Mouse (Mus musculus): ENCODE measurements at regions not wholly inside any gene's neighbourhood (a gene's known extent, or its start where the extent isn't known, plus 50 kb on each side); places are given as distances from the start of the nearest gene placed in this dataset.

- TF ChIP-seq EP300 (IDR thresholded peaks at IDR 0.05; ENCODE audit: low read depth) (no peak), CTCF (IDR thresholded peaks at IDR 0.05; ENCODE audit: low read depth) (no peak)
- Histone ChIP-seq H3K27ac (ENCODE audit: low read depth) (no peak overlapping the region), H3K9me3 (replicated peaks; ENCODE audit: control insufficient read depth, low read length) (peaks cover 5% of the 10 kb centered on the region), H3K4me1 (ENCODE audit: control insufficient read depth, insufficient read depth) (no peaks in the 10 kb centered on the region), H3K36me3 (replicated peaks; ENCODE audit: control insufficient read depth, insufficient read depth, low read length) (no peaks in the 10 kb centered on the region), H3K27me3 (ENCODE audit: control insufficient read depth, insufficient read depth, low read length) (no peaks in the 10 kb centered on the region), H3K4me3 (ENCODE audit: low read depth, low read length) (no peak overlapping the region), H3K4me2 (ENCODE audit: low read depth, low read length) (no peak overlapping the region), H3K9ac (replicated peaks; ENCODE audit: low read depth, low read length) (no peak overlapping the region)
- no peak for DNase-seq (ENCODE audit: low spot score)
- no peak for ATAC-seq (ENCODE audit: insufficient read depth, low read depth)
- WGBS, result 79% methylated on average over 12 of the region's 12 CpGs
Measured at GRCm38 (mm10) chr1:121798502-121798901, 230.7 kb upstream of the Ddx18 start.

GRCm38 (mm10) chr1:121795024-121795786, 227.4 kb upstream of the Ddx18 start:
- WGBS, result 69% methylated on average over 11 of the region's 11 CpGs
- no peak for DNase-seq (ENCODE audit: low spot score)
- Histone ChIP-seq H3K27me3 (ENCODE audit: control insufficient read depth, insufficient read depth, low read length) (no peaks in the 10 kb centered on the region), H3K4me2 (ENCODE audit: low read depth, low read length) (no peak overlapping the region), H3K9ac (replicated peaks; ENCODE audit: low read depth, low read length) (no peak overlapping the region), H3K4me1 (ENCODE audit: control insufficient read depth, insufficient read depth) (no peaks in the 10 kb centered on the region), H3K9me3 (replicated peaks; ENCODE audit: control insufficient read depth, low read length) (peaks cover 8% of the 10 kb centered on the region), H3K27ac (ENCODE audit: low read depth) (no peak overlapping the region), H3K4me3 (ENCODE audit: low read depth, low read length) (no peak overlapping the region), H3K36me3 (replicated peaks; ENCODE audit: control insufficient read depth, insufficient read depth, low read length) (no peaks in the 10 kb centered on the region)
- ATAC-seq (ENCODE audit: insufficient read depth, low read depth), result no peak
- no peak for TF ChIP-seq EP300 (IDR thresholded peaks at IDR 0.05; ENCODE audit: low read depth)
- no peak for TF ChIP-seq CTCF (IDR thresholded peaks at IDR 0.05; ENCODE audit: low read depth)

- no peak overlapping the region for H3K27ac ChIP-seq (ENCODE audit: low read depth)
- 44% methylated on average over 3 of the region's 3 CpGs for WGBS
- ATAC-seq (ENCODE audit: insufficient read depth, low read depth) (no peak), DNase-seq (ENCODE audit: low spot score) (no peak)
- no peaks in the 10 kb centered on the region for H3K4me1 ChIP-seq (ENCODE audit: control insufficient read depth, insufficient read depth)
- no peak for TF ChIP-seq CTCF (IDR thresholded peaks at IDR 0.05; ENCODE audit: low read depth)
- TF ChIP-seq EP300 (IDR thresholded peaks at IDR 0.05; ENCODE audit: low read depth), result no peak
- H3K9ac ChIP-seq (replicated peaks; ENCODE audit: low read depth, low read length), result no peak overlapping the region
- no peaks in the 10 kb centered on the region for H3K36me3 ChIP-seq (replicated peaks; ENCODE audit: control insufficient read depth, insufficient read depth, low read length)
- H3K4me3 ChIP-seq (ENCODE audit: low read depth, low read length), result no peak overlapping the region
- no peaks in the 10 kb centered on the region for H3K27me3 ChIP-seq (ENCODE audit: control insufficient read depth, insufficient read depth, low read length)
- H3K4me2 ChIP-seq (ENCODE audit: low read depth, low read length), result no peak overlapping the region
- H3K9me3 ChIP-seq (replicated peaks; ENCODE audit: control insufficient read depth, low read length), result no peaks in the 10 kb centered on the region
Measured at GRCm38 (mm10) chr1:121785631-121786030, 217.8 kb upstream of the Ddx18 start.

DNA sequence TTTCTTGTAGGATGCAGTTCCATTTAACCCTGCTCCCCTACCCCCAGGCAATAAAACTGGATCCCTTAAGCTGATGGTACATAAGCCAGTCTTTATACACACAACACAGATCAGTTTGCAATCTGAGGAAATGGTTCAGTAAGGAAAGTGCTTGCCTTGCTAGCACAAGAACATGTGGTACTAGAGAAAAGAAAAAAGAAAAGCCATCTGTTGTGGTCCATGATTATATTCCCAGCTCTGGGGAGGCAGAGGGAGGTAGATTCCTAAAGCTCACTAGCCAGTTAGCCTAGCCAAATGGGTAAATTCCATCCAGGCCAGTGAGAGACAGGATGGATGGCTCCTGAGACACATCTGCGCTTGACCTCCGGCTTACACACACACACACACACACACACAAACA, 206.2 kb upstream of the Ddx18 start:
- Histone ChIP-seq H3K4me3 (ENCODE audit: low read depth, low read length) (no peak overlapping the region), H3K27me3 (ENCODE audit: control insufficient read depth, insufficient read depth, low read length) (no peaks in the 10 kb centered on the region), H3K9me3 (replicated peaks; ENCODE audit: control insufficient read depth, low read length) (no peaks in the 10 kb centered on the region), H3K4me2 (ENCODE audit: low read depth, low read length) (no peak overlapping the region), H3K27ac (ENCODE audit: low read depth) (no peak overlapping the region), H3K4me1 (ENCODE audit: control insufficient read depth, insufficient read depth) (no peaks in the 10 kb centered on the region), H3K9ac (replicated peaks; ENCODE audit: low read depth, low read length) (no peak overlapping the region), H3K36me3 (replicated peaks; ENCODE audit: control insufficient read depth, insufficient read depth, low read length) (no peaks in the 10 kb centered on the region)
- TF ChIP-seq CTCF (IDR thresholded peaks at IDR 0.05; ENCODE audit: low read depth) (no peak), EP300 (IDR thresholded peaks at IDR 0.05; ENCODE audit: low read depth) (no peak)
- WGBS, result 81% methylated on average over 2 of the region's 2 CpGs
- ATAC-seq (ENCODE audit: insufficient read depth, low read depth) (no peak), DNase-seq (ENCODE audit: low spot score) (no peak)

- Histone ChIP-seq H3K36me3 (replicated peaks; ENCODE audit: control insufficient read depth, insufficient read depth, low read length) (no peaks in the 10 kb centered on the region), H3K27me3 (ENCODE audit: control insufficient read depth, insufficient read depth, low read length) (no peaks in the 10 kb centered on the region), H3K4me2 (ENCODE audit: low read depth, low read length) (no peak overlapping the region), H3K4me3 (ENCODE audit: low read depth, low read length) (no peak overlapping the region), H3K27ac (ENCODE audit: low read depth) (no peak overlapping the region), H3K9me3 (replicated peaks; ENCODE audit: control insufficient read depth, low read length) (0 out of 2 replicates have a peak, but pooled peaks cover 7% of the 10 kb centered on the region), H3K4me1 (ENCODE audit: control insufficient read depth, insufficient read depth) (no peaks in the 10 kb centered on the region), H3K9ac (replicated peaks; ENCODE audit: low read depth, low read length) (no peak overlapping the region)
- DNase-seq (ENCODE audit: low spot score) (no peak), ATAC-seq (ENCODE audit: insufficient read depth, low read depth) (no peak)
- no peak for TF ChIP-seq EP300 (IDR thresholded peaks at IDR 0.05; ENCODE audit: low read depth)
- TF ChIP-seq CTCF (IDR thresholded peaks at IDR 0.05; ENCODE audit: low read depth), result no peak
- WGBS, result 58% methylated on average over 1 of the region's 1 CpGs
Measured at GRCm38 (mm10) chr1:121771444-121771843, 203.7 kb upstream of the Ddx18 start.

GRCm38 (mm10) chr1:121770936-121771335, 203.1 kb upstream of the Ddx18 start:
- Histone ChIP-seq H3K9me3 (replicated peaks; ENCODE audit: control insufficient read depth, low read length) (0 out of 2 replicates have a peak, but pooled peaks cover 7% of the 10 kb centered on the region), H3K27ac (ENCODE audit: low read depth) (no peak overlapping the region), H3K9ac (replicated peaks; ENCODE audit: low read depth, low read length) (no peak overlapping the region), H3K4me3 (ENCODE audit: low read depth, low read length) (no peak overlapping the region), H3K36me3 (replicated peaks; ENCODE audit: control insufficient read depth, insufficient read depth, low read length) (no peaks in the 10 kb centered on the region), H3K27me3 (ENCODE audit: control insufficient read depth, insufficient read depth, low read length) (no peaks in the 10 kb centered on the region), H3K4me2 (ENCODE audit: low read depth, low read length) (no peak overlapping the region), H3K4me1 (ENCODE audit: control insufficient read depth, insufficient read depth) (no peaks in the 10 kb centered on the region)
- ATAC-seq (ENCODE audit: insufficient read depth, low read depth) (no peak), DNase-seq (ENCODE audit: low spot score) (no peak)
- TF ChIP-seq CTCF (IDR thresholded peaks at IDR 0.05; ENCODE audit: low read depth) (no peak), EP300 (IDR thresholded peaks at IDR 0.05; ENCODE audit: low read depth) (no peak)
- 47% methylated on average over 12 of the region's 12 CpGs for WGBS
